Mouse (Mus musculus) erythroblast, embryonic 14.5 days (primary cell): ENCODE results near the gene Fbxl5.

Experiments used
- GATA1 ChIP-seq: IDR thresholded peaks from 2 replicates; pipeline ENCODE4 v1.6.1; 2012; ENCODE audit warnings: low read length, inconsistent platforms, mixed read lengths
- TAL1 ChIP-seq: IDR thresholded peaks from 3 replicates; pipeline ENCODE4 v1.6.1; 2012; ENCODE audit warnings: low read length, inconsistent platforms, mixed read lengths

GRCm38 (mm10) chr5:43848275-43848674, 26.8 kb upstream of the Fbxl5 start:
- TF ChIP-seq GATA1 (no peak), TAL1 (no peak)
